Mouse (Mus musculus) megakaryocyte, embryonic 14.5 days (primary cell): ENCODE measurements around the gene Shmt2.

Source experiments
- FLI1 ChIP-seq: IDR thresholded peaks from 2 replicates; pipeline ENCODE4 v1.6.1; 2012; ENCODE audit warnings: low read length, inconsistent platforms, mixed read lengths
- GATA1 ChIP-seq: IDR thresholded peaks from 3 replicates; pipeline ENCODE4 v1.6.1; 2012; ENCODE audit warnings: mixed read lengths, low read length, inconsistent platforms, borderline replicate concordance

- TF ChIP-seq FLI1 = no peak
- TF ChIP-seq GATA1 = no peak
These were observed 26.1 kb downstream of the Shmt2 start for GRCm38 (mm10) chr10:127496156-127496555.
